In the genomic region with DNA sequence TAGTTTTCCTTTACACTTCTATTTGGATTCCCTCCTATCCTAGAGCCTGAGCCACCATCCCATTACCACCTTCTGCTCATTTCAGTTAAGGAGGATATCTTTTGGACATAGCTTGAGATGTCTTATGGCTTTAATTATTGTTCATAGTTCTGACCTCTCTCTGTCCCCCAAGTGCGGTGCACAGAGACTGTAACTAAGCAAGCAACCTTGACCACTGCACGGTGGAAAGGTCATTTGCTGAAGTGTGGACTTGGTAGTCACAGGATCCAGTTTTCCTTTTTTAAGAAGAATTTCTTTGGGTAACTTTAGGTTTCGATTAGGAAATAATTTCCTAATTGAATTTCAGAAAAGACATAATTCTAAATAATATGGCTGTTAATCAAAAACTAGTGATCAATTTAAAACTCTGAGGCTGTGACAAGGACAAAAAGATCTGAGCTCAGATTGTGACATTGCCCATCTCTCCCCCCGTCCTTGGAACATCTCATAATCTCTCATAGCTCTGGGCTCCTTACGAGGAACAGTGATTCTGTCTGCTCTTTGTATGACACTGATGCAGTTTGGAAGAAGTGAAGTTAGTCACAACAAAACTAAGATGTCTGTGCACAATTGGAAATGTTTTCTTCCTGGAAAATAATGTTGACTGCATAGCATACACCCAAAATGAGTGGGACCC, we compare ENCODE assay signal across 26 mouse cellular contexts. TPM values are rescaled to one million over a fixed set of nuclear protein-coding genes. Genes with fewer than 3 reads are reported as not detected.
"Had no signal": no experiment of that assay in that cellular context is flagged by ENCODE, and none has a peak within 500 bp of the region (broad histone marks: within the 10 kb centered on the region; RNA-seq: fewer than 3 reads in every experiment).

No protein-coding gene starts in this region.

- H3K4me1 ChIP-seq: heart, embryonic 10.5 days; heart, embryonic 12.5 days; hindbrain, embryonic 10.5 days; hindbrain, embryonic 12.5 days; intestine, embryonic 15.5 days; limb, embryonic 10.5 days; limb, embryonic 12.5 days; liver, embryonic 13.5 days; liver, embryonic 15.5 days had no signal

- H3K4me3 ChIP-seq: gastrocnemius, adult 2 months; heart, adult 2 months; heart, embryonic 10.5 days; heart, embryonic 12.5 days; hindbrain, embryonic 10.5 days; hindbrain, embryonic 12.5 days; intestine, embryonic 15.5 days; layer of hippocampus, adult 2 months; left cerebral cortex, adult 2 months; limb, embryonic 10.5 days; limb, embryonic 12.5 days; liver, embryonic 13.5 days; liver, embryonic 15.5 days had no signal

- DNase-seq: gastrocnemius, adult 2 months; gastrocnemius, postnatal 10 days; gastrocnemius, postnatal 25 days; heart, adult 2 months; heart, postnatal 10 days; heart, postnatal 4 days; kidney, adult 18-20 months; kidney, adult 8-10 months; kidney, postnatal 10 days; kidney, postnatal 25 days; kidney, postnatal 4 days; liver, embryonic 13.5 days; liver, postnatal 0 days had no signal

- H3K27me3 ChIP-seq: heart, embryonic 12.5 days; intestine, embryonic 15.5 days; limb, embryonic 12.5 days; liver, embryonic 13.5 days; liver, embryonic 15.5 days had no signal

- H3K36me3 ChIP-seq: heart, embryonic 10.5 days; heart, embryonic 12.5 days; hindbrain, embryonic 10.5 days; hindbrain, embryonic 12.5 days; intestine, embryonic 15.5 days; limb, embryonic 10.5 days; limb, embryonic 12.5 days; liver, embryonic 13.5 days; liver, embryonic 15.5 days had no signal

- H3K27ac ChIP-seq: gastrocnemius, adult 2 months; heart, adult 2 months; heart, embryonic 10.5 days; hindbrain, embryonic 10.5 days; hindbrain, embryonic 12.5 days; hindbrain, embryonic 14.5 days; intestine, embryonic 15.5 days; layer of hippocampus, adult 2 months; left cerebral cortex, adult 2 months; limb, embryonic 10.5 days; limb, embryonic 12.5 days; liver, embryonic 13.5 days; liver, embryonic 15.5 days had no signal

- H3K9ac ChIP-seq: heart, embryonic 12.5 days; hindbrain, embryonic 12.5 days; hindbrain, embryonic 14.5 days; intestine, embryonic 15.5 days; limb, embryonic 12.5 days; liver, embryonic 13.5 days; liver, embryonic 15.5 days; liver, postnatal 0 days had no signal

RNA-seq across cellular contexts. Expression of gene Lrrc9, which starts 24.3 kb away (rescaled TPM):
- polyA plus RNA-seq: inflammation-experienced regulatory T-cells, adult 6 months had no signal

RNA-seq across cellular contexts. Expression of gene Rtn1, which starts 57.1 kb away (rescaled TPM):
- total RNA-seq: granulocyte monocyte progenitor cell, adult 5-6 weeks had no signal
